ENCODE assay signal across 9 mouse cellular contexts in the genomic region with DNA sequence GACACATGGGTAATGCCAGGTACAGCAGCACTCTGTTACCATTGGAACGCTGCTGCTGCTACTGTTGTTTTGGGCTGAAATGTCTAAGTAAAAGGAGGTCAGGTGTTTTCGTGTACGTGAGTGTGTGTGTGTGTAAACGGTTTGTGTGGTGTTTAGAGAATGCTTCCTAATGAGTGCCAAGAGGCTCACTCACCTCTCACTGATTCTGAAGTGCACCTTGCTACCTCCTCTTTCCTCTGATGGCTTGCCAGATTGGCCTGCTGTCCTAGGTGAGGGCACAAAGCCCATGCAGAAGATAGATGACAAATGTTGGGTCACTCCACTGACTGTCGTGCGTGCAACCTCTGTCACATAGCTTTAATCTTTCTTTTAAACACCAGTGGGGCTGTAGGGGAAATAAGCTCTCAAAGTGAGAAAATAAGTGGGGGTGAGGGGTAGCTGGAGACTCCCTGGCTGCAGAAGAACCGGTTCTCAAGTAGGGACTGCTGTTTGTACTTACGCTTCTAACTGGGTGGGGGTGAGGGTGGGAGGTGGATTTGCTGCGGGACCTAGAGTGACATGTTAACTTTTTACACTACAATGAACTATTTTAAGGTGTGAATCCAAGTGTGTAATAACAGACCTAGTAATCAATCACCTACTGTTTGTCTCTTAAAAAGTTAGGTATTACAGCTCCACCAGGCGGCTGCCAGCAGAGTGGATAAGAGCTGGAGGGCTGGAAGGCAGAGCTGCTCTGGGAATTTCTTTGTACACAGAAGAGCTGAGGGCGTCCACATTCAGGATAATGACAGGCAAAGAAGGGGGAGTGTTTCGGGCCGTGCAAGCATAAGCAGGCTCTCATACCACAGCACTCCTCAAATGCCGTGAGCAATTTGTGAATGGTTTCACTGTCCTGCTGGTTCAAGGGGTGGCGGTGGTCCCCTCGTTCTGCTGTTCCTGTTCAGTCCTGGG. TPM values are rescaled to one million over a fixed set of nuclear protein-coding genes. Genes with fewer than 3 reads are reported as not detected.
DNase-seq lines count a peak whose midpoint lies in the region; ATAC-seq and TF ChIP-seq lines count a peak whose summit lies in the region.
"Had no signal": no experiment of that assay in that cellular context is flagged by ENCODE, and none has a peak within 500 bp of the region (broad histone marks: within the 10 kb centered on the region; RNA-seq: fewer than 3 reads in every experiment).

No protein-coding gene starts in this region.

- peaks cover 14% of the 10 kb centered on the region for H3K36me3 ChIP-seq in embryonic facial prominence, embryonic 10.5 days (replicated peaks)
- H3K36me3 ChIP-seq in intestine, embryonic 16.5 days (ENCODE audit: control insufficient read depth, insufficient read depth, low read length) = peaks cover 7% of the 10 kb centered on the region; the same call in 1 of the 2 replicates
- H3K36me3 ChIP-seq in lung, embryonic 16.5 days (ENCODE audit: control insufficient read depth, insufficient read depth, low read length) = peaks cover 10% of the 10 kb centered on the region

- peak overlapping the region; percentile 17; the same call in 1 of the 2 replicates for H3K9ac ChIP-seq in intestine, embryonic 16.5 days (ENCODE audit: low read depth, low read length)
- H3K9ac ChIP-seq in lung, embryonic 16.5 days (ENCODE audit: low read length) = 0 out of 2 replicates have a peak overlapping the region, but pooled peaks have one; percentile 29

- H3K9me3 ChIP-seq in embryonic facial prominence, embryonic 10.5 days = no peaks in the 10 kb centered on the region
- no peaks in the 10 kb centered on the region for H3K9me3 ChIP-seq in intestine, embryonic 16.5 days (ENCODE audit: control insufficient read depth, low read length)
- H3K9me3 ChIP-seq in lung, embryonic 16.5 days (ENCODE audit: control insufficient read depth, low read length) = no peaks in the 10 kb centered on the region

- no peak overlapping the region for H3K4me3 ChIP-seq in lung, adult 2 months (replicated peaks; ENCODE audit: extremely low read depth, low read depth, low read length)
- H3K4me3 ChIP-seq in embryonic facial prominence, embryonic 10.5 days = no peak overlapping the region
- H3K4me3 ChIP-seq in intestine, embryonic 16.5 days (ENCODE audit: low read length) = no peak overlapping the region
- 0 out of 2 replicates have a peak overlapping the region, but pooled peaks have one; percentile 0 for H3K4me3 ChIP-seq in lung, embryonic 16.5 days (ENCODE audit: low read length)

- no peak for TF ChIP-seq POLR2A in lung, adult 2 months (IDR thresholded peaks at IDR 0.05; ENCODE audit: borderline replicate concordance, extremely low read depth, low read depth, low read length)

- H3K27me3 ChIP-seq in embryonic facial prominence, embryonic 10.5 days (replicated peaks; ENCODE audit: low read depth, poor library complexity, severe bottlenecking) = no peaks in the 10 kb centered on the region
- H3K27me3 ChIP-seq in intestine, embryonic 16.5 days (replicated peaks; ENCODE audit: control insufficient read depth, insufficient read depth, low read length) = no peaks in the 10 kb centered on the region
- no peaks in the 10 kb centered on the region for H3K27me3 ChIP-seq in lung, embryonic 16.5 days (ENCODE audit: control insufficient read depth, insufficient read depth, low read depth, low read length)

- no peak for TF ChIP-seq CTCF in lung, adult 2 months (IDR thresholded peaks at IDR 0.05; ENCODE audit: insufficient read depth, low read length)

- H3K27ac ChIP-seq in embryonic facial prominence, embryonic 10.5 days (replicated peaks) = peak overlapping the region; percentile 5; the same call in 1 of the 2 replicates
- H3K27ac ChIP-seq in intestine, embryonic 16.5 days (ENCODE audit: low read length) = peak overlapping the region; percentile 55
- peak overlapping the region; percentile 80 for H3K27ac ChIP-seq in lung, embryonic 16.5 days (ENCODE audit: low read length)

- peak; percentile 41 for ATAC-seq in intestine, embryonic 16.5 days
- ATAC-seq in lung, embryonic 16.5 days (ENCODE audit: low read depth) = peak; percentile 78

- peak overlapping the region; percentile 14; the same call in 1 of the 2 replicates for H3K4me2 ChIP-seq in intestine, embryonic 16.5 days (ENCODE audit: low read depth, low read length)
- peak overlapping the region; percentile 51 for H3K4me2 ChIP-seq in lung, embryonic 16.5 days (ENCODE audit: low read depth, low read length)

- 53% methylated on average over 16 of the region's 16 CpGs for WGBS in lung, adult 2 months
- 52% methylated on average over 16 of the region's 16 CpGs for WGBS in embryonic facial prominence, embryonic 10.5 days
- WGBS in intestine, embryonic 16.5 days = 46% methylated on average over 16 of the region's 16 CpGs
- 35% methylated on average over 16 of the region's 16 CpGs for WGBS in lung, embryonic 16.5 days

- DNase-seq in lung, adult 2 months = peak; percentile 38
- no peak for DNase-seq in lung, postnatal 14 days
- DNase-seq in embryonic facial prominence, embryonic 10.5 days (ENCODE audit: low spot score) = peak; percentile 59
- no peak for DNase-seq in thymus, postnatal 14 days
- DNase-seq in gastrocnemius, adult 18-20 months (ENCODE audit: low spot score) = no peak
- DNase-seq in right cerebral cortex, postnatal 36 days (ENCODE audit: low spot score in 2 of 2) = no peak

- peaks cover 13% of the 10 kb centered on the region for H3K4me1 ChIP-seq in lung, adult 2 months (ENCODE audit: control insufficient read depth, insufficient read depth, low read length)
- H3K4me1 ChIP-seq in embryonic facial prominence, embryonic 10.5 days = peaks cover 62% of the 10 kb centered on the region
- H3K4me1 ChIP-seq in intestine, embryonic 16.5 days (ENCODE audit: control insufficient read depth, insufficient read depth, low read length) = peaks cover 35% of the 10 kb centered on the region
- peaks cover 39% of the 10 kb centered on the region for H3K4me1 ChIP-seq in lung, embryonic 16.5 days (replicated peaks; ENCODE audit: control insufficient read depth, insufficient read depth, low read length)

RNA-seq across cellular contexts. Expression of gene Aagab, which starts 10.4 kb away (rescaled TPM):
- polyA plus RNA-seq in lung, adult 2 months (2012; rRNA removed) = 9.5 and 10.9 TPM in 2 replicates
- polyA plus RNA-seq in embryonic facial prominence, embryonic 10.5 days (2016; fragmentation: Nextera tagmentation; extraction: Ambion mirVana) = 37.4 and 38.4 TPM in 2 replicates
- 27.8 and 28.1 TPM in 2 replicates for polyA plus RNA-seq in intestine, embryonic 16.5 days (2015; fragmentation: Nextera tagmentation; extraction: Ambion mirVana)
- 30.1 and 31.1 TPM in 2 replicates for polyA plus RNA-seq in lung, embryonic 16.5 days (2015; fragmentation: Nextera tagmentation; extraction: Ambion mirVana)
- 10 to 100 TPM; 12.1 to 14.2 TPM for total RNA-seq in gastrocnemius, adult 18-20 months (2021)

RNA-seq across cellular contexts. Expression of gene Iqch, which starts 10.5 kb away (rescaled TPM):
- 0.07 and 0.11 TPM in 2 replicates for polyA plus RNA-seq in lung, adult 2 months (2012; rRNA removed)
- 0.09 TPM in 1 of 2 replicates, not detected in the other for polyA plus RNA-seq in embryonic facial prominence, embryonic 10.5 days (2016; fragmentation: Nextera tagmentation; extraction: Ambion mirVana)
- polyA plus RNA-seq in intestine, embryonic 16.5 days (2015; fragmentation: Nextera tagmentation; extraction: Ambion mirVana) = 0.06 TPM in 1 of 2 replicates, not detected in the other
- 0.21 and 0.53 TPM in 2 replicates for polyA plus RNA-seq in lung, embryonic 16.5 days (2015; fragmentation: Nextera tagmentation; extraction: Ambion mirVana)
- not detected for total RNA-seq in gastrocnemius, adult 18-20 months (2021)
- polyA plus RNA-seq: large intestine, adult 2 months had no signal

Comparison
In these comparisons a context has a peak if more than half of its experiments do, and no peak if none do; other contexts are left out.
1. DNase-seq: peak in lung, adult 2 months (single experiment) and embryonic facial prominence, embryonic 10.5 days (single experiment); none in lung, postnatal 14 days (single experiment), thymus, postnatal 14 days (single experiment), gastrocnemius, adult 18-20 months (single experiment) and right cerebral cortex, postnatal 36 days (0 of 2).
2. H3K27ac ChIP-seq: peak in every context shown above with its lines; median percentile 80 in lung, embryonic 16.5 days; 55 in intestine, embryonic 16.5 days; 5 in embryonic facial prominence, embryonic 10.5 days.